In genomic region chr7:46814012-46814411, GRCm38 (mm10) we compare ENCODE assay signal across 39 mouse cellular contexts. TPM values are rescaled to one million over a fixed set of nuclear protein-coding genes. Genes with fewer than 3 reads are reported as not detected.
"Had no signal": no experiment of that assay in that cellular context is flagged by ENCODE, and none has a peak within 500 bp of the region (broad histone marks: within the 10 kb centered on the region; RNA-seq: fewer than 3 reads in every experiment).

No protein-coding gene starts in this region.

- DNase-seq: left cerebral cortex, postnatal 4 days; liver; liver, embryonic 13.5 days; liver, postnatal 0 days; lung, adult 18-20 months; lung, adult 2 months; lung, embryonic 14.5 days; lung, postnatal 10 days; lung, postnatal 14 days; lung, postnatal 36 days; lung, postnatal 4 days had no signal

- H3K9me3 ChIP-seq: limb, embryonic 10.5 days; limb, embryonic 12.5 days; limb, embryonic 13.5 days; limb, embryonic 15.5 days; liver, embryonic 12.5 days; liver, embryonic 13.5 days; liver, embryonic 15.5 days; lung, embryonic 15.5 days; megakaryocyte, embryonic 14.5 days; midbrain, embryonic 10.5 days; midbrain, embryonic 12.5 days; midbrain, embryonic 13.5 days; midbrain, embryonic 15.5 days; neural tube, embryonic 12.5 days had no signal

- H3K4me3 ChIP-seq: left cerebral cortex, adult 2 months; limb, embryonic 10.5 days; limb, embryonic 12.5 days; limb, embryonic 13.5 days; limb, embryonic 15.5 days; liver, embryonic 12.5 days; liver, embryonic 13.5 days; liver, embryonic 15.5 days; lung, embryonic 15.5 days; megakaryocyte, embryonic 14.5 days; midbrain, embryonic 10.5 days; midbrain, embryonic 12.5 days; midbrain, embryonic 13.5 days; midbrain, embryonic 15.5 days; myocyte; neural tube, embryonic 12.5 days had no signal

- H3K4me1 ChIP-seq: limb, embryonic 10.5 days; limb, embryonic 12.5 days; limb, embryonic 13.5 days; limb, embryonic 15.5 days; liver, embryonic 12.5 days; liver, embryonic 13.5 days; liver, embryonic 15.5 days; lung, embryonic 15.5 days; megakaryocyte, embryonic 14.5 days; midbrain, embryonic 10.5 days; midbrain, embryonic 12.5 days; midbrain, embryonic 13.5 days; midbrain, embryonic 15.5 days; neural tube, embryonic 12.5 days had no signal

- H3K4me2 ChIP-seq: limb, embryonic 12.5 days; limb, embryonic 13.5 days; limb, embryonic 15.5 days; liver, embryonic 12.5 days; liver, embryonic 13.5 days; liver, embryonic 15.5 days; lung, embryonic 14.5 days; lung, embryonic 15.5 days; midbrain, embryonic 12.5 days; midbrain, embryonic 13.5 days; midbrain, embryonic 15.5 days; neural tube, embryonic 12.5 days had no signal

- H3K9ac ChIP-seq: limb, embryonic 12.5 days; limb, embryonic 13.5 days; limb, embryonic 15.5 days; liver, embryonic 12.5 days; liver, embryonic 13.5 days; liver, embryonic 14.5 days; liver, embryonic 15.5 days; liver, postnatal 0 days; lung, embryonic 14.5 days; lung, embryonic 15.5 days; midbrain, embryonic 12.5 days; midbrain, embryonic 13.5 days; midbrain, embryonic 15.5 days; neural tube, embryonic 12.5 days had no signal

- ATAC-seq: liver, embryonic 12.5 days; liver, postnatal 0 days; lung, postnatal 0 days; midbrain, embryonic 13.5 days; midbrain, embryonic 15.5 days; midbrain, embryonic 16.5 days had no signal

- H3K27ac ChIP-seq: left cerebral cortex, adult 2 months; limb, embryonic 10.5 days; limb, embryonic 12.5 days; limb, embryonic 13.5 days; limb, embryonic 15.5 days; liver, embryonic 12.5 days; liver, embryonic 13.5 days; liver, embryonic 14.5 days; liver, embryonic 15.5 days; lung, embryonic 15.5 days; macrophage; midbrain, embryonic 10.5 days; midbrain, embryonic 12.5 days; midbrain, embryonic 13.5 days; midbrain, embryonic 15.5 days; neural tube, embryonic 12.5 days had no signal

- H3K27me3 ChIP-seq: limb, embryonic 12.5 days; limb, embryonic 13.5 days; limb, embryonic 15.5 days; liver, embryonic 12.5 days; liver, embryonic 13.5 days; liver, embryonic 15.5 days; lung, embryonic 15.5 days; megakaryocyte, embryonic 14.5 days; midbrain, embryonic 12.5 days; midbrain, embryonic 13.5 days; midbrain, embryonic 15.5 days; neural tube, embryonic 12.5 days had no signal

RNA-seq across cellular contexts. Expression of gene Ldhc, which starts 47.0 kb away (rescaled TPM):
- total RNA-seq: left cerebral cortex, adult 18-20 months; left cerebral cortex, adult 2 months; left cerebral cortex, adult 8-10 months; left cerebral cortex, postnatal 10 days; left cerebral cortex, postnatal 14 days; left cerebral cortex, postnatal 36 days; left cerebral cortex, postnatal 4 days; megakaryocyte-erythroid progenitor cell, adult 5-6 weeks; midbrain, postnatal 0 days had no signal
- polyA plus RNA-seq: limb, embryonic 12.5 days; limb, embryonic 13.5 days; limb, embryonic 14.5 days; lung, adult 2 months; macrophage; midbrain, embryonic 10.5 days; neural tube, embryonic 11.5 days; neural tube, embryonic 12.5 days had no signal
